Mouse (Mus musculus): ENCODE data around the gene Eral1.
"Not testable (repeated sequence)": the region's sequence is repeated elsewhere in the genome, so short reads cannot be mapped to it uniquely, and the experiment has no call there.

Gene Eral1

DNA sequence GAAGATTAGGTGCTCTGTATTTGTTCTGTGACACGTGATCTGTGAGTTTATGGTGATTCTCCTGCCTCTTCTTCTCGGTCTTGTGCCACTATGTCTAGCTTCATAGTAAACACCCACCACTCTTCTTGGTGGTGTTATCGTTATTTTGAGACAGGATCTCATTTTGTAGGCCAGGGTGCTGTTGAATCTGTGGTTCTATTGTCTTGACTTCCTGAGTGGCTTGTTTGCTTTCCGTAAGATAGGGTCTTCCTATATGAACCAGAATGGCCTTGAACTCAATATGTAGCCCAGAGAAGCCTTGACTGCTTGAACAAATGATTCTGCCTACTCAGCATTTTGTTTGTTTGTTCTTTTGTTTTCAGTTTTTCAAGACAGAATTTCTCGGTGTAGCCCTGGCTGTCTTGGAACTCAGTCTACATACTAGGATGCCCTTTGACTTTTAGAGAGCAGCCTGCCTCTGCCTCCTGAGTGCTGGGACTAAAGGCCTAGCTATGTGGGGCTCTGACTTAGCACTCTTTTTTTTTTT lies 7.6 kb upstream of the Eral1 start:
- DNase-seq (ENCODE audit: low read depth, low spot score), result no peak

DNA sequence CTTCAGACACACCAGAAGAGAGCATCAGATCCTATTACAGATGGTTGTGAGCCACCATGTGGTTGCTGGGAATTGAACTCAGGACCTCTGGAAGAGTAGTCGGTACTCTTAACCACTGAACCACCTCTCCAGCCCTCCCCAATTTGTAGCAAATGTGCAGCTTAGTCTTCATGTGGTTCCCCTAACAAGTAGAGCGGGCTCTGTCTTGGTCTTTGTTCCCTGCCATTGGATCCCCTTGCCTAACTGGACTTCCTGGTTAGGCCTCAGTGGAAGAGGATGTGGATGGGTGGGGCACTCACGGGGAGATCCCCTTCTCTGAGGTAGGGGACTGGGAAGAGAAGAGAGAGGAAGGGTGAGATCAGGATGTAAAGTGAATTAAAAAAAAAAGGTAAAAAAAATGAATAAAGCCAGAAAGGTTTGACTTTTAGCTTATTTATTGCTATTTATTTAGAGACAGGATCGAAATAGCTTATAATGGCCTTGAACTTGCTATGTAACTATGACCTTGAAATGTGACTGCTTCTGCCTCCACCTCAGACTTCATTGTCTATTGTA lies 6.8 kb upstream of the Eral1 start:
- DNase-seq (ENCODE audit: low read depth, low spot score), result no peak

DNA sequence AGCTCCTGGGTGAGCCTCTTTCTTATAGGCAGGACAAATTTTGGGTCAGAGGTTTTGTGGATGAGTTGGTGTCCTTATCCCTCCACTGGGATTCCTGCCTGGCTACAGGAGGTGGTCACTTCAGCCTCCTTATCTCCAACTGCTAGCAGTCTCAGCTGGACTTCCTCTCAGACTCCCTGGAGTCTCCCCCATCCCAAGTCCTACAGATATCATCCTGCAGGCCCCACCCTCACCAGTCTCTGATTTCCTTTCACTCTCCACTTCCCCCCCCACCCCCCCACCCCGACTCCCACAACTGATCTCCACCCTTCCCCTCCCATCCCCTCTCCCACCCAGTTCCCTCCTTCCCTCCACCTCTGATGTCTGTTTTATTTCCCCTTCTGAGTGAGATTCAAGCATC lies 3.4 kb upstream of the Eral1 start:
- no peak for DNase-seq (ENCODE audit: low read depth, low spot score)

DNA sequence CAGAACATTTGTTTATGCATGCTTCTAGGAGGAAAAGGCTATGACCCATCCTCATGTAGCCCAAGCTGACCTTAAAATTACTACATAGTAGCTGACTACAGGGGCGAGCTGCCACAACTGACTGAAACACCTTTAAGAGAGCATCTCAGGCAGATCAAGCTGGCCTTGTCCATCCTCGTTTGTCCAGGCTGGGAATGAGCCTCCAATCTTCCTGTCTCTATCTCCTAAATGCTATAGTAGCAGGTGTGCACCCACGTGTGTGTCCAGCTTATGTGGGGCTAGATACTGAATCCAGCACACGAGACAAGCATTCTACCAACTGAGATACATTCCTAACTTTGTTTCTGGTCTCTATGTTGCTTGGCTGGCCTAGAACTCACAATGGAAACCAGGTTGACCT lies 5.5 kb downstream of the Eral1 start:
- DNase-seq (ENCODE audit: low read depth, low spot score), result no peak

DNA sequence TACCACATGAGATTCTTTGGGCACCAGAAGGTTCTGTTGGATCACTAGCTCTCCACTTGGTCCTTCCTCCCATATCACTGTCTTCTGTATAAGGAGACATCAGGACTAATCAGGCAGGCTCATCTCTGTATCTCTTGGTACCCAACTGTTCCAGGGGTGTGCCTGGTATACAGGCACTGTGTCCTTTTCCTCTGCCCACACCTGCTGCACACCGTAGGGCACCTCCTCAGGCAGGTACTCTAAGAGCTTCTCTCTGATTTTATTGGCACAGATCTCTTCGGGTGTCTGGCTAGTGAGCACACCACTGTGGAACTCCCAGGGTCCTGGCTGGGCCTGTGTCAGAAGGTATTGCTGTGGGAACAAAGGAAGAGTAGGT lies 5.9 kb downstream of the Eral1 start:
- no peak for DNase-seq (ENCODE audit: low read depth, low spot score)

DNA sequence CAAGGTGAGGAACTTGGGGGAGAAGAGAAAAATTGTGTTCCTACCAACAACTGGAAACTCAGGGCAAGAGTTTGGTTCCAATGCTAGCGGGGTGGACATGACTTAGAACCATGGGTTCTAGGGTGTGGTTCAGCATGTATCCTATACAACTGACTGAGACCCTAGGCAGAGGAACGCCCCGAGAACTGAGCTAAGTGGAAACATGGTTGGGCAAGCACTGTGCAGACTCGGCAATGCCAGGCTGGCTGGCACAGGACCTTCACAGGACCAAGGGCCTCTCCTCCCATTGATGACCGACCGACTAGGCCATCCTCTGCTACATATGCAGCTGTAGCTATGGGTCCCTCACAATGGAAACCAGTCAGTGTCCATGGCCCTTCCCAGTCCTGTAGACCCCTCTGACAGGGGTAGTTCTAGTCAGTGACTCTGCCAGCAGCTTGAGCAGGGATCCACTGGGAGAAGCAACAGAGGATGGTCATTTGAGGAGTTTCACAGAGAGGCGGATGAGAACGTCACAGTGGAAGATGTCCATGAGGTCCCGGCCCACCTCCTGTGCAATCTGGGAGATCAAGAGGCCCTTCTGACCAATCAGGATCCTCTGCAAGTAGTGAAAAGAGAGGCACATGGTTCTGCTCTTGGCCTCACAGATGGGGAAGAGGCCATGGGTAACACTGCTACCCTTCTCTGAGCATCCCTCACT lies 6.5 kb downstream of the Eral1 start:
- DNase-seq (ENCODE audit: low read depth, low spot score), result no peak

DNA sequence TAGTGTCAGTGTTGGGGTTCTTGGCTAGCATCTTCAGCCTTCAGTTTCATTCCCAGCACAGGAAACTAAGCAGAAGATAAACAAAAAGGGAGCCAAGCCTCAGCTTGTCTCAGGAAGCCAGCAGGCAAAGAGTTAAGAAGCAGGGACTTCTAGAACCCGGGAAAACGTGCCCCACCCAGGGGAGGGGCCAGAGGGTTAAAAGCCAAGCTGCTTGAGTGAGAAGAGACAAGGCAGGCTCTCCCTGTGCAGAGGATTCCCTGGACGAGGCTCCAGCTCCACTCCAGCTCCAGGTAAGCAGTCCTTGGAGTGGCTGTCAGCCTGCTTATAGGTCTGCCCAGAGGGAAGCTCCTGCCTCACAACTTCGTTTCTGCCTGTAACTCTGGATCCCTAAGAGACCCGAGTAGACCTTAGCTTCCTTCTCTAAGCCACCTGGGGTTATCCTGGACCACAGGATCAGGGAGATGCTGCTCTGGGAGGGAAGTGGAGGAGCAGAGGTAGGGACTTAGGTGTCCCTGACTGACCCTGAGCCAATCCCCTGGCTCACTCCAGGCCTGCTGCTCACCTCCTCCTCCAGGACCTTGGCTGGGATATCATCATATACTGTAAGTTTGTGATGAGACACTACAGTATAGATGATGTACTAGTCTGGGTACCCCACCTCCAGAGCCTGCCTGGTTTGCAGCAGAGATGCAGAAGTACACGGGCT lies 7.6 kb downstream of the Eral1 start:
- DNase-seq (ENCODE audit: low read depth, low spot score), result no peak

DNA sequence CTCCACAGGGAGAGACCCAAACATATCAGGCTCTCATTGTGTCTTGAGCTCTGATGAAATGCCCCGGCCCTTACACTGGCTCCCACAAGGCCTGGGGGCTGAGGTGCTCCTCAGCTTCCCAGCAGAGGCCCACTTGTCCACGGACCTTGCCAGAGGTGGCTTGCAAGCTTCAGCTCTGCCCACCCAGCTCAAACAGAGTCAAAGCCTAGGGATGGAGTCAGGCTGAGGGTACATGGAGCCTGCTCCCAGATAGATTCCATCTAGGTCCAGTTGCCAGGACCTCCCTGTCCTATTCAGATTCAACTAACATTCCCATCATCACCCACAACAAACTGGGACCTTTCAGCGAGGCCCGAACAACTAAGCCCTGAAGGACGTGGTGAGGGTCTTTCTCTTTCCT lies 8.2 kb downstream of the Eral1 start:
- no peak for DNase-seq (ENCODE audit: low read depth, low spot score)

DNA sequence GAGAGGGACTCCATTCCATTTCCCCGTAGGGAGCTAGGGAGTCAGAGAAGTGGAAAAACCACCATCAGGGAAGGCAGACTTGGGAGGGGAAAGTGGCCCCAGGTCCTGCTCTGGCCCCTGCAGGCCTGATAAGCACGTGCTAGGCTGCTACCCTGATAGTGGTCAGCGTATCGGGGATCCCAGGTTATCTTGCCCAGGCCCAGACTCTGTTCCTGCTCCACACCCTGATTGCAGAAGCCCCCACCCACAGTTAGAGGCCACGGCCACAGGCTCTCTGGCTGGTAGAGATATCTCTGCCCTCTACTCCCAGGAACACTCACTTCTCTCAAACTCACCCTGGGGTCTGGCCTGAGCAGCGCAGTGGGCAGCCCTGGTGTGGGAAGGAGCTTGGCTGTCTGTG lies 10.5 kb downstream of the Eral1 start:
- DNase-seq (ENCODE audit: low read depth, low spot score), result no peak

DNA sequence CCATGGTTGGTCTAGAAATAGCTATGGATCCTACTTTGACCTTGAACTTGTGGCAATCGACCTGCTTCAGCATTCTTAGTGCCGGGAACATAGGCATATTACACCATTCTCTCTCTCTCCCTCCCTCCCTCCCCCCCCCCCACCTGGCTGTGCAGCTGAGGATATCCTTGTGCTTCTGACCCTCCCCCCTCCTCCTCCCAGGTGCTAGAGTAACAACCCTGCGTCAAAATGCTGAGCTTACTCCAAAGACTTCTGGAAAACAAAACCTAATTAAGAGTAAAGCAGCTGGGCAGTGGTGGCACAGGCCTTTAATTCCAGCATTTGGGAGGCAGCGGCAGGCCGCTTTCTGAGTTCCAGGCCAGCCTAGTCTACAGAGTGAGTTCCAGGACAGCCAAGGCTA lies 11.1 kb downstream of the Eral1 start:
- no peak for DNase-seq (ENCODE audit: low read depth, low spot score)

DNA sequence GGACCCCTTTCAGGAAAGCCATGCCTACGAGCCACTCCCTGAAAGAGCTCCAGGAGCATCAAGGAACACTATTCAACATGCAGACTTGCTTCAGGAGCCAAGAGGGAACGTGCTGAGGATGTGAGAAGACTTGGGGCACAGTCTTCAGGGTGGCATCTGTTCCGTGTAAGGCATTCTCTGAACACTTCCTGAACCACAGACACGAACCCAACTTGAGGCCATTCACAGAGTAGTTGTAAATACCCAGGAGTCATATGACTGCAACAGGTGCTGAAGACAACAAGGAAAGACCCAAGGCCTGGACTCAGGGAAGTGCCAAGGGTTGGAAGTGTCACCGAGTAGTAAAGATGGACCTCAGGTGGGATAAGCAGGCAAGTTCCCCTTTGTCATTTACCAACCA lies 12.6 kb downstream of the Eral1 start:
- DNase-seq (ENCODE audit: low read depth, low spot score), result no peak

DNA sequence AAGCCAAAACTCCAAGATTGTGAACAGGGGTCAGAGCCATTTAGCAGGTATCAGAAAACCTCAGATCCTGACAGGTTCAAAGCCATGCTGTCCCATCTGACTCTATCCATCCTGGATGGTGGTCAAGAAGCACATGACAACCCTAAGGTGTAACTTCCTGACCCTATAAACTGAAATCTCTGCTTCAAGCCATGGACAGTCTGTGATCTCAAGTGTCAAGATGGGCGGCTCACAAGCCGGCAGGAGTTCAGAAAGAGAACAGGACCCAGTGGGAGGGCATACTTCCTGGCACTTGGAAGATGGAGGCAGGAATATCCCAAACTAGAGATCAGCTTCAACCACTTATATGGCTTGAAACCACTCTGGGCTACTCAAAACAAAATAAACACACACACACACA lies 13.5 kb downstream of the Eral1 start:
- DNase-seq (ENCODE audit: low read depth, low spot score), result no peak

DNA sequence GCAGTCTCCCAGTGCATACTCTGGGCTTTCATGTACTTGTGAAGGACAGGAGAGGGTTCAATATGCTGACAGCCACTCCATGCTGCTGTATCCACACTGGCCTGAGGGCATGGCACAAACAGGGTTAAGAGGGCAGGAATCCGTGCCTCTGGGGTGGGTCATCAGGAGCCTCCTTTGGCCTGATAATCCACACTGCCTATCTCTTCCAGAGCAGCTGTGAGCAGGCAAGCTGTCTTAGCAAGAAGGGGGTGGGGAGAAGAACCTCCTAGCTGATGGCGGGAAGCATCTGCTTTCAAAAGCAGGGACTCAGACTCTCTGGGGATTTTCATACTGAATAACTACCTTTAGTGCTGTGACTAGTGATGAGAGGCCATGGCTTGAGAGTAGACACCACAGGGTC lies 14.3 kb downstream of the Eral1 start:
- DNase-seq (ENCODE audit: low read depth, low spot score), result no peak

DNA sequence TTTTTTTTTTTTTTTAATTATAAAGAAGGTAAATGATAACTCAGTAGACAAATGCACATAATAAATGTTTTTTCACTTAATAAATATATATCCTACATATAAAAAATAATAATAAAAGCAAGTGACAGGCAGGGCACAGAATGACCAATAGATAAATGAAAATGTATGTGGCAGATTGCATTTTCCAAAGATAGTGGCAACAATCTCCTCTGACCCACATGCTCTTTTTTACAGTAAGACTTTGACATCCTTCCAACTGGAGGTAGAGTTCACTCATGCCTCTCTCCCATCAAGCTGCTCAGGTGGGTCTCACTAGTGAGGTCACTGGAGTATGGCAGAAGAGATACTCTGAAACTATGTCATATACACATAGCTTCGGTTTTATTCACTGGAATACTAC lies 17.6 kb downstream of the Eral1 start:
- DNase-seq (ENCODE audit: low read depth, low spot score), result no peak

DNA sequence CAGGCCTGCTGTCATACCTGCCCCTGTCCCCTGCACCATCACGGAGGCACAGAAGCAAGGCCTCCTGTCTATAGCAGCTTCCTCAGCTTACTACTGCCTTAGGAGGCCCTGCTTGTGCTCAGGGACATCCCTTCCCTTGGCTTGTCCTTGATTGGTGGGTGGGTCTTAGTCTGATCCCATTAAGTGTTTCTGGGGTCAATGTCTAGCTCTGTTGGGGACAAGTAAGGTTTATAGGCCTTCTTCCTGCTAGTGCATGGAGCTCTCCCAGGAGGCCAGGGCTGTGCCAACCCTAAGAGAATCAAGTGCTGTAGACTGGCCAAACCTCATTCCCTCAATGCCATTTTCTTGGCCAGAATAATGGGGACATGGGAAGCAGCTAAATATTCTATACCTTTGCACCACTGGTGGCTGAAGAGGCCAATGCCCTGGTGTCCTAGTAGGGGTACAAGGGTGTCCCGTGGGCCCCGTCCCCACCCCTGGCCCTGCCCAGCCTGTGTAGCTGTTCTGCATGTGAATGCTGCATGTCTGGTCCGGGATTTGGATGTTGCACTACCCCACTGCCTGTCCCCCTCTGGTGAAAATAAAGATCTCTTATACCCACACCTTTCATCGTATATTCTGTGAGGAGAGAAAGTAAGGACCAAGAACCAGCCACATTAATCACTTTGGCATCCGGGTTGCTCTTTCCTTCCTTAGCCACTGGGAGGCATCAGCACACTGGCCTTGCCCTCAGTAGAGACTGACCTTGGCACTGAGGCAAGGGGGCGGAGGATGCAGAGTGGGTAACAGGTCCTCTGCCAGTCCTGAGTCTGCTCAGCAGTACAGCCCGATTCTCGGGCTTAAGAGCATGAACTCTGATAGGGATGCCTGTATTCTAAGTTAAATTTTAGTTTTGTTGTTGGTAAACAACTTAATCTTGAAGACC lies 20.1 kb downstream of the Eral1 start:
- peak; percentile 47 for DNase-seq (ENCODE audit: low read depth, low spot score)

DNA sequence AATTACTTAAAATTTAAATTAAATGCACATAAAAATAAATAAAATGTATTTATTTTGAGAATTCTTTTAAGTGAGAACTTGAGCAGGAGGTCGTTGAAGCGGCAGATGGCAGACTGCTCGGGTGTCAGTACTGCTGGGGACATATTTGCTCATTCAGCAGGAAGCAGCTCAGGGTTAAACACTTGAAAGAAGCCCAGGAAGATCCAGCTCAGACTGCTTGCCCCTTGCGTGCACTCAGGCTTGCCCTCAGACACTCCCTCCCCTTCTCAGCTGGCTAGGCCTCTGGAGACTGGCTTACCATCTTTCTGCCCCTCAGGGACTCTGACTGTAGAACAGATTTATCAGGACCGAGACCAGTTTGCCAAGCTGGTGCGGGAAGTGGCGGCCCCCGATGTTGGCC lies 23.2 kb downstream of the Eral1 start:
- DNase-seq (ENCODE audit: low read depth, low spot score), result no peak

DNA sequence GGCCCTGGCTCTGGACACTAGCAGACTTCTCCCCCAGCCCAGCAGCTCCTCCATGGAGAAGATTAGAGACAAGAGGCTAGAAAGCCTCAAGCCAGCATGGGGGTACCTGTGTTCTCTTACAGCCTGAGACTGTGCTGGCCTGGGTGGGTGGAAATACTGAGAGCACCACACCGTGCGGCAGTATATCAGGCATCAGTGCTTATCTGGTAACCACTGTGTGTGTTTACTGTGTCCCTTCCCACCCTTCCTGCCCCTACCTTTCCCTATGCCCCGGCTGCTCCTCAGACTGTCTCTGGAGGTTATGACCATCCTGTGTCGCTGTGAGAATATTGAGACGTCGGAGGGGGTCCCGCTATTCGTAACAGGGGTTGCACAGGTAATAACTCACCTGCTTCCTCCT lies 27.1 kb downstream of the Eral1 start:
- DNase-seq (ENCODE audit: low read depth, low spot score), result no peak

DNA sequence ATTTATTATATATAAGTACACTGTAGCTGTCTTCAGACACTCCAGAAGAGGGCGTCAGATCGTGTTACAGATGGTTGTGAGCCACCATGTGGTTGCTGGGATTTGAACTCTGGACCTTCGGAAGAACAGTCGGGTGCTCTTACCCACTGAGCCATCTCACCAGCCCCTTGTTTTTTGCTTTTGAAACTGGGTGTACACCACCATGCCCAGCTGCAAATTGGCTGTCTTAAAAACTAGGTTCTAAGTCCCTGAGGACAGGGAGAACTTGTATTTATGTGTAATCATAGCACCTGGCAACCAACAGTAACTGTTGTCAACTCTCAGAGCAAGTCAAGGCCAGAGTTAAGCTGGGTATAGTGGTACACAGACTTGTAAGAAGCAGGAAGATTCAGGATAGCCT lies 31.5 kb downstream of the Eral1 start:
- DNase-seq (ENCODE audit: low read depth, low spot score), result not testable (repeated sequence)

DNA sequence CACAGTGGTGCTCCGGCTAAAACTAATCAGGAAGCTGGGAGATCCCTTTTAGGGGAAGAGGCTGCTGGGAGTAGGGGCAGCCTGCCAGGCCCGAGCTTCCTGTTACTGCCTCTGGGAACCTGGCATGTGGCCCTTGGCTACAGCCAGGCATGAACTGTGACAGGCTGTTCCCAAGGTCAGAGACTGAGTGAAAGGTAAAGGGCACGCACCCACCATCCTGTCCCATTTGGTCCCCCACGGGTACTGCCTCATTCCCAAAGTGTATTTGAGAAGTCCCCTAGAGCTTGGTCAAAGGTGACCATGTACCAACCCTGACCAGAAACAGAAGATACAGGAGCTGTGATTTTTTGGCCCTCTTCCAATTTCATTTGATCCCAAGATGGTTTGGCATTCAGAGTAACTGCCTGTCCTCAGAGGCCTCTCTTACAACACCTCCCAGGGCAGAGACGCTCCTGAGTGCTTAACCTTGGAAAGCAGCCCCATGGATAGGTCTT lies 35.4 kb downstream of the Eral1 start:
- DNase-seq (ENCODE audit: low read depth, low spot score), result no peak

DNA sequence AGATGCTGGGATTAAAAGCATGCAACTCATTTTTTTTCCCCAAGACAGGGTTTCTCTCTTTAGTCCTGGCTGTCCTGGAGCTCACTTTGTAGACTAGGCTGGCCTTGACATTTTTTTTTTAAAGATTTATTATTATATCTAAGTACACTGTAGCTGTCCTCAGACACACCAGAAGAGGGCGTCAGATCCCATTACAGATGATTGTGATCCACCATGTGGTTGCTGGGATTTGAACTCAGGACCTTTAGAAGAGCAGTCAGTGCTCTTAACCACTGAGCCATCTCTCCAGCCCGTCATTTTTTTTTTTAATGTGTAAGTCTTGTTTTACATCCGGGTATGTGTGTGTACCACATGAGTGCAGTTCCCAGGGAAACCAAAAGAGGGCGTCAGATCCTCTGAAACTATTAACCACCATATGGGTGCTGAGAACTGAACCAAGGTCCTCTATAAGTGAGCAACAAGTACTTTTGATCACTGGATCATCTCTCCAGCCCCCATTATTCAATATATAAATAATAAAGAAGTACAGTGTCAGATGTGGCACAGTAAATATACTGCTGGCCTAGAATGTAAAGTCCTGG lies 37.8 kb downstream of the Eral1 start:
- not testable (repeated sequence) for DNase-seq (ENCODE audit: low read depth, low spot score)

DNA sequence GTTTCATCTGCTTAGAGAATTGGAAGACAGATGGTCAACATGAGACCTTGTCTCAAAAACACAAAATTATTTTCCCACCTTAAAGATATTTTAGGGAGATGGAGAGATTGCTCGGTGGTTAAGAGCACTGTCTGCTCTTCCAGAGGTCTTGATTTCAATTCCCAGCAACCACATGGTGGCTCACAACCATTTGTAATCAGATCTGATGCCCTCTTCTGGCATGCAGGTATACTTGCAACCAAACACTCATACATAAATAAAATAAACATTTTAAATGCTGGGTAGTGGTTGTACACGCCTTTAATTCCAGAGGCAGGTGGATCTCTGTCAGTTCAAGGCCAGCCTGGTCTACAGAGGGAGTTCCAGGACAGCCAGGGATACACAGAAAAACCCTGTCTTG lies 39.3 kb downstream of the Eral1 start:
- DNase-seq (ENCODE audit: low read depth, low spot score), result no peak
